Mouse (Mus musculus): ENCODE results near the gene Zfp598.
"Not testable (repeated sequence)": the region's sequence is repeated elsewhere in the genome, so short reads cannot be mapped to it uniquely, and the experiment has no call there.

Gene Zfp598

GRCm38 (mm10) chr17:24720616-24721015 lies 51.1 kb downstream of the Zfp598 start:
- in situ Hi-C loops (cut with MseI, MboI), result not testable (repeated sequence)

- in situ Hi-C loops (cut with MseI, MboI), result not testable (repeated sequence)
Observed at GRCm38 (mm10) chr17:24721383-24721955, 52.0 kb downstream of the Zfp598 start.

GRCm38 (mm10) chr17:24722220-24722924 lies 52.9 kb downstream of the Zfp598 start:
- in situ Hi-C loops (cut with MseI, MboI), result no loop called here

- in situ Hi-C loops (cut with MseI, MboI), result no loop called here
Observed at GRCm38 (mm10) chr17:24723122-24723880, 53.8 kb downstream of the Zfp598 start.

- in situ Hi-C loops (cut with MseI, MboI), result no loop called here
Observed at GRCm38 (mm10) chr17:24723881-24724180, 54.3 kb downstream of the Zfp598 start.

GRCm38 (mm10) chr17:24724184-24724583 lies 54.7 kb downstream of the Zfp598 start, which contains the start of gene Ndufb10:
TSS of gene Ndufb10 (minus strand) at chr17:24724478.
- in situ Hi-C loops (cut with MseI, MboI), result no loop called here

GRCm38 (mm10) chr17:24725637-24726390 lies 56.3 kb downstream of the Zfp598 start:
- in situ Hi-C loops (cut with MseI, MboI), result no loop called here

- in situ Hi-C loops (cut with MseI, MboI), result no loop called here
Observed at GRCm38 (mm10) chr17:24727618-24728017, 58.1 kb downstream of the Zfp598 start, which contains the start of gene Rpl3l. TSS of gene Rpl3l (plus strand) at chr17:24727820.

- in situ Hi-C loops (cut with MseI, MboI), result no loop called here
Observed at GRCm38 (mm10) chr17:24728184-24728583, 58.7 kb downstream of the Zfp598 start.

GRCm38 (mm10) chr17:24729067-24729466 lies 59.6 kb downstream of the Zfp598 start:
- in situ Hi-C loops (cut with MseI, MboI), result no loop called here

- in situ Hi-C loops (cut with MseI, MboI), result no loop called here
Observed at GRCm38 (mm10) chr17:24730787-24731186, 61.3 kb downstream of the Zfp598 start.

Data from mouse trophoblast stem cell (cell line).